Mouse (Mus musculus) olfactory bulb, adult 2 months (tissue): ENCODE data around the gene Arid1b.

Experiments
- CTCF ChIP-seq: fragments of 200-500 bp; IDR thresholded peaks from 2 replicates; pipeline ENCODE4 v1.5.1; 2012; ENCODE audit warnings: low read depth, mild to moderate bottlenecking, low read length, moderate library complexity; ENCODE audit not compliant: insufficient read depth
- POLR2A ChIP-seq: fragments of 200-500 bp; IDR thresholded peaks from 2 replicates; pipeline ENCODE4 v1.6.1; 2012; ENCODE audit warnings: mild to moderate bottlenecking, low read depth, low read length, moderate library complexity; ENCODE audit not compliant: insufficient read depth

- TF ChIP-seq CTCF (no peak), POLR2A (no peak)
Observed at GRCm38 (mm10) chr17:5201859-5202598, 207.9 kb downstream of the Arid1b start.
